Mouse (Mus musculus) gastrocnemius, postnatal 14 days (tissue): ENCODE measurements around the gene Pdlim4. TPM values are rescaled to one million over a fixed set of nuclear protein-coding genes. Genes with fewer than 3 reads are reported as not detected.

Source experiments
- DNase-seq: peaks from one replicate; pipeline ENCODE4 v3.0.0; 2021; ENCODE audit warnings: mixed read lengths
- intact Hi-C: fragments of 180-260 bp; cut with DNase I; formaldehyde crosslinking; loops from one replicate; pipeline ENCODE4 v1.15.1; 2025; ENCODE audit warnings: low total_unique reads
- total RNA-seq, 2 experiments: library from RNA; stranded (reverse); gene quantifications; 2 replicates each; pipeline ENCODE4 v1.2.3; 2021

The Pdlim4 gene
- total RNA-seq, 2 experiments from 2014 or later: 15.6 to 18.8 TPM

DNA sequence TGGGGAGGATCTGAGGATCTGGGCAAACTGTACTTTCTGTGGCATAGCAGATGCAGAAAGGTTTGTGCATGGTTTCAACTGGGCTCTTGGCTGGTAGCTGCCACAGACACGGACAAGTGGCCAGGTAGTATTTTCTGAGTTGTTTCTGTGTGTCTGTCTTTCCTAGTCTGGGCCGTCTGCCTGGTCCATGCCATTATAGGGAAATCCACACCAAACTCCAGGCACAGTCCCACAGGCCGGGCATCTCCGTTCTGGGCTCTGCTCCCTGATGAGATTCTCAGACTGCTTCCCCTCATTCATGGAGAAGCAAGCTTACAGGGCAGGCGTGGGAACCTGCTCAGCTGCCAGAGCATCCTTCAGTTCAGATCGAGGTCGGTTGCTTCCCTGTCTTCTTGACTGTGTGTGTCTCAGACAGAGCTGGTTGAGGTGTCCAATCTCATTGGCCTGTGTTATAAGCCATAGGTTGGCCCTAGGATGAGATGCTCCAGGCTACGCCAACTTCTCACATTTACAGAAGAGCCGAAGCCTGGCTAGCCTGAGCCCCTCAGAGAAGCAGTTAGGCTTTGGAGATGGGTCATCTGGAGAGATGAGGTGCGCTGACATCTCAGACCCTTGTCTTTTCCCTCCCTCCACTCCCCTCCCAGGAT, 31.4 kb upstream of the Pdlim4 start, which contains the start of gene P4ha2:
Gene P4ha2, plus strand, starts transcription at position 51 of the 647 bp plus-strand sequence.
- no peak for DNase-seq
- intact Hi-C loops: no loop called here

DNA sequence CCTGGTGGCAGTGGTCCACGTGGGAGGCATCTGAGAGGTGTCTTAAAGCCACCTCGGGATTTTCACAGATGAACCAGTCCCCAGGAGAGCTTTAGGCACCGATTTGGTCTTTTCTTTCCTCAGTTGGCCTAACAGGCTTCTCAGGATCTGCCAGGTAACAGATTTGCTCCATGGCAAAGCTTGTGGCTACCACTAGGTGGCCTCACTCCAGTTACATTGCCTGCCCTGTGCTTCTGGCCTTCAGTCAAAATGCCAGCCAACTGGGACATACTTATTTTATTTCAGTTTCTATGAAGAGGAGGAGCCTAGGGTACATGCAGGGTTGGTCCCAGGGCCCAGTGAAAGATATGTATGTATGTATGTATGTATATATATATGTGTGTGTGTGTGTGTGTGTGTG, 24.2 kb upstream of the Pdlim4 start:
- peak; percentile 64 for DNase-seq
- intact Hi-C loops: loop anchor here (10.0 kb wide), 1 partner anchor 162 kb away; no protein-coding TSS in a partner anchor

DNA sequence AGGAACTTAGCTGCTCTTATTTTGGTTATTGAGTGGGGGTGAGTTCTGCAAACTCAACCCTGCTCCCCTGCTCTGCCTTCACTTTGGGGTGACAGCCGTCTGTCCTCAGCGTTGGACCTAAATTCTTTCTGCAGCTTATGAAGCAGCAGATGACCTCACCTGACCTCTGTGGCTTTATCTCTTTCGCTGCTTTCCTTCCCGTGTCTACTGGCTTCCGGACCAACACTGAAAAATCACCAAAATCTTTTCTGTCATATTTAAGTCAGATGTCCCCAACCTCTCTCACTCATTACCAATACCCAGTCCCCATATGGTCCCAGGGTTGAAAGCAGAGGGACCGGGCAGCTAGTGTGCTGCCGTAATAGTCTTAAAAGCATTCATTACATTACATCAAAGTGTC, 23.4 kb upstream of the Pdlim4 start:
- intact Hi-C loops: loop anchor here (10.0 kb wide), 1 partner anchor 163 kb away; no protein-coding TSS in a partner anchor
- no peak for DNase-seq

GRCm38 (mm10) chr11:54091726-54092125, 22.9 kb upstream of the Pdlim4 start:
- intact Hi-C loops: loop anchor here (10.0 kb wide), 1 partner anchor 163 kb away; no protein-coding TSS in a partner anchor
- DNase-seq: peak; percentile 27

DNA sequence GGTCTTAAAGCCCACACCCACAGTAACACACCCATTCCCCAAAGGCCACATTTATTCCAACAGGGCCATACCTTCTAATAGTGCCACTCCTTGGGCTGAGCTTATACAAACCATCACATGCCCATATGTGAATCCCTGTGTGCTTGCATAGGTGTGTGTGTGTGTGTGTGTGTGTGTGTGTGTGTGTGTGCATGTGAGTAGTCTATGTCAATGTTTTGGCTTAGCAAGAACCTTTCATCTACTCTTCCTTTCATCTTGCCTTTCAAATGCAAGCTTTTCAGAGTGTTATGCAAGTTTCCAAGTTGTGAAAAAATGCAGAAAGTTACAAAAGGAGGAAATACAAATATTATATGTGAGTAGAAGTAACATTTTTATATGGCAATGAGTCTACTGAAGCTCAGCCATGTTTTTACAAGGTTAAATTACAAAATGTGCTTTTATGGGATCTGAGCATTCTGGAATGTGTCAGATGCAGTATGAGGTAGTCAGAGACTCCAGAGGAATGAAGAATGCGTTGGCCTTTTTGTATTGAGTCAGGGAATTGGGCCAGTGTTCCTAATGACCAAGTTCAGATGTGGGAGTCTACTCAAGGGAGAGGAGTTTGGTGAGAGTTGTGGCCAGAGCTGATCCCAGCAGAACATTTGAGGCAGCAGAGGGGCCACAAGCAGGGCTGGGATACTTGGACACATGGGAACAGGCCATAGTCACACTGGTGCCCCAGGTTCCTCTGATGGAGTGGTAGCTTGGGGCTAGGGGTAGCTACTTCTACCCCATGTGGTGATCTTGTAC, 21.5 kb upstream of the Pdlim4 start:
- intact Hi-C loops: loop anchor here (10.0 kb wide), 1 partner anchor 165 kb away; no protein-coding TSS in a partner anchor
- DNase-seq: no peak

- peak; percentile 84 for DNase-seq
- intact Hi-C loops: loop anchor here (5.0 kb wide), 1 partner anchor 87 kb away; no protein-coding TSS in a partner anchor
These were observed 20.1 kb upstream of the Pdlim4 start for GRCm38 (mm10) chr11:54088947-54089317.

DNA sequence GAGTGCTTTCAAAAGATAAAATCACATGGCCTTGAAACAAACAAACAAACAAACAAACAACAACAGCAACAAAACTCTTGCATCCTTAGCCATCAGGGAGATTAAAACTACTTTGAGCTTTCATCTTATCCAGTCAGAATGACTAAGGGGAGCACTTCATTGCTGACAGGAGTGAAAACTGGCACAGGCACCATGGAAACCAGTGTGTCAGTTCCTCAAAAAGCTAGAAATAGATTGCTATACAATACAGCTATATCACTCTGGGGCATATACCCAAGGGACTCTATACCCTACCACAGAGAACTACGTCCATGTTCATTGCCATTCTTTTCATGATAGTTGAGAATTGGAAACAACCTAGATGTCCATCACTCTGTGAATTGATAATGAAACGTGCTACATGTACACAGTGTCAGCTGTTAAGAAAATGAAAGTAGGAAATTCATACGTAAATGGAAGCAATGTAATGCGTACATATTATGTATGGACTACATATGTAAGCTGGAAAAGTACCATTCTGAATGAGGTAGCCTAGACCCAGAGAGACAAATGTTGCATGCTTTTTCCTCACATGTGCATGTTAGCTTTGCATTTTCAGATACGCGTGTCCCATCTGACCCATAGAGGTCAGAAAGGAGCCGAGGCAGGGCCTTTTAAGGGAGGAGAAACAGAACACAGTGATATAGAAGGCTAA, 19.6 kb upstream of the Pdlim4 start:
- intact Hi-C loops: loop anchor here (5.0 kb wide), 1 partner anchor 86 kb away; no protein-coding TSS in a partner anchor
- no peak for DNase-seq

- DNase-seq: no peak
- intact Hi-C loops: loop anchor here (5.0 kb wide), 1 partner anchor 84 kb away; no protein-coding TSS in a partner anchor
These were observed 17.0 kb upstream of the Pdlim4 start for GRCm38 (mm10) chr11:54085816-54086215.

DNA sequence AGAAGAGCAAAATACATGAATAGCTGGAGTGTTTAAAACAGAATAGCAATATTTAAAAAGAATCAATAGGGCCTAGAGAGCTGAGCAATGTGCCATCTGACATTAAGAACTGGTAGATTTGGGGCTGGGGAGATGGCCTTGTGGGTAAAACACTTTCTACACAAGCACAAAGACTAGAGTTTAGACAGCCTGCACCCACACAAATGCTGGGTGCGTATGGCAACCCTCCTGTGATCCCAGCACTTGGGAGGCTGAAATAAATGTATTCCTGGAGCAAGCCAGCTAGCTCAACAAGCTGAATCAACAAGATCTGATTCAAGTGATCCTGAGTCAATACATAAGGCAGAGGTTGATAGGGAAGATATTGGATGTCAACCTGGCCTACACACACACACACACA, 16.2 kb upstream of the Pdlim4 start:
- DNase-seq: no peak
- intact Hi-C loops: loop anchor here (5.0 kb wide), 1 partner anchor 83 kb away; no protein-coding TSS in a partner anchor

- DNase-seq: no peak
- intact Hi-C loops: no loop called here
These were observed 13.9 kb upstream of the Pdlim4 start for GRCm38 (mm10) chr11:54082725-54083124.

DNA sequence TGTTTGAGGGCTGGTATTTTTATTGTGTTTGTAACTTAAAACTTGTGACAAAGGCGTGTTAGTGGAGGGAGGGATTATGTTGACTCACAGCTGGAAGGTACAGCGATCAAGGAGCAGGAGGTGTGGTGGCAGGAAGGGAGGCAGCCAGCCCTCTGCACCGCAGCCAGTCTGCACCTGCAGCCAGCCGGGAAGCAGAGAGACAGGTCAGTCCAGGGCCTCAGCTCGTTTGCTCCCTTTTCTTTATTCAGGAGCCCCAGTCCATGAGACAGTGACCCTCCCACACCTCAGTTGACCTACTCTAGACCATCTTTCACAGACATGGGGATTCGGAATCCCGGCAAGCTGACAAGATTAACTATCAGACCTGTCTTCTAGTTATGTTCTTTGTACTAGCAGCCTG, 11.6 kb upstream of the Pdlim4 start:
- no peak for DNase-seq
- intact Hi-C loops: no loop called here

- DNase-seq: no peak
- intact Hi-C loops: no loop called here
These were observed 7.3 kb upstream of the Pdlim4 start for GRCm38 (mm10) chr11:54076101-54076500.

DNA sequence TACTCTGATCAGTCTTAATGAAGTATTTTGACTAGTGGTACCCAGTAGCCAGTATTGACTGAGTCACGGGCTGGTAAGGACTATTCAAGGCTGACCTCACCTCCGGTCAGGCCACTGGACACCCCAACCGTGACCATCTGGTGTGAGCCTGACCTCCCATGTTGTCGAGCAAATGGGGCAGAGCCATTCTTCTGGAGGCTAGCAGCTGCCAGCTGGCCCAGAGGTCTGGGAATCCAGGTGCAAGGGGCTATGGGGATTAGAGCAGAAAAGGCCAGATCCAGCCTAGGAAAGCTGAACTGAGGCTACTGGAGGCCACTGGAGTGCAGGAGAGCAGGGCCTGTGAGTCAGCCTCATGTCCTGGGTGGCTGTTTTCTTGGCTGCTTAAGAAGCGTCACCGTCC, 6.5 kb upstream of the Pdlim4 start:
- peak; percentile 67 for DNase-seq

GRCm38 (mm10) chr11:54073291-54073690, 4.5 kb upstream of the Pdlim4 start:
- intact Hi-C loops: no loop called here
- no peak for DNase-seq

More for the DNA sequence above, 6.5 kb upstream of the Pdlim4 start:
- intact Hi-C loops: no loop called here

DNA sequence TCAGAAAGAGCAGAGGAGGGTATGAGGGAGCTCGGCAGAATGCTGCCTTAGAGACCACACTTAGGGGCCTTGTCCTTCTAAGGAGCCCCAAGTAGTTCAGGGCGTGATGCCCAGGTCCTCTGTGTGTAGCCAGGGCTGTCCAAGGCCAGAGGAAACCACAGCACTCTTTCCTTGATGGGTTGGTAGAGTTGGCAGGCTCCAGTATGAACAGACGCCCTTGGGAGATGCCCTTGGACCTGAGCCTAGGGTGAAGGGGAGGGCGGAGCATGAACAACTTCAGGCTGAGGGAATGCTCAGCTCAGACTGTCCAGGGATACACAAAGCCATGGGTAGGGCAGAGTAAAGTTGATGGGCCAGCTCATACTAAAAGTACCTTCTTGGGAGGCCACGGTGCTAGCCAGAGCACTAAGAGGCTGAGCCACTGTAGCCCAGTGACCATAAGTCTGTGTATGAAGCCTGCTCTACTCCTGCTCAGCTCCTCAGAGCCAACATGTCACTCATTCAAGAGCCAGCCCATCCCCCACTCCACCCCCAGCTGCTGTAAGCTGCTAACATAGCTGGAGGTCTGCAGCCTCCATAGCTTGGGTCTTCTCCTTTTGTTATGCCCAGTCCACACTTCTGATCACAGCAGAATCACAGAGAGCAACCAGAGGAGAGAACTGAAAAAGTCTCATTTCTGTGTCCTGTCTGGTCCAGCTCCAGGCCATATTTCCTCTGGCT, 3.1 kb upstream of the Pdlim4 start:
- intact Hi-C loops: no loop called here

DNA sequence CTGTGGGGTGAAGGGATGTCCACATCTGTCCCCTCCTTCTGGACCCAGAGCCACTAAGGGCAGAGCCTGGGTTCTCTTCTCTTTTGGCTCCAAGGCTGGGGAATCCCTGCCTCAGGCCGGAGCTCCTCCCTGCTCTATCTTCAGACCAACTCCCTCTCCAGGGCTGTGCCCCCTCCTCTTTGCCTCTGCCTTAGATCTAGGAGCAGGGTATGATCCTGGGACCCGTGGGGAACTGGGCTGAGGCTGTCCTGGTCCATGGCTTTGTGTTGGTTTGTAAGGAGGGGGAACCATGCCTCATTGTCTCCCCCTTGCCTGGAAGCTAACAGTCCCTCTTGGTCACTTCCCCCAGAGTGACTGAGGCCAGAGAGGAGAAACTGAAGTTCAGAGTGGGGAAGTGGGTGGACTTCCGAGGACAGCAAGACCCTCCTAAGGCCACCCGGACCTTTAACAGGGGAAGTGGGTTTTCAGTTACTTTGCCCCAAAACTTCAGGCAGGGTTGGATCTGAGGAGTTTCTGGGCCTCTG, 756 bp downstream of the Pdlim4 start:
- intact Hi-C loops: no loop called here
- no peak for DNase-seq

More for the DNA sequence above, 3.1 kb upstream of the Pdlim4 start:
- no peak for DNase-seq

- peak; percentile 58 for DNase-seq
These were observed 1.4 kb downstream of the Pdlim4 start for GRCm38 (mm10) chr11:54067318-54067995.

DNA sequence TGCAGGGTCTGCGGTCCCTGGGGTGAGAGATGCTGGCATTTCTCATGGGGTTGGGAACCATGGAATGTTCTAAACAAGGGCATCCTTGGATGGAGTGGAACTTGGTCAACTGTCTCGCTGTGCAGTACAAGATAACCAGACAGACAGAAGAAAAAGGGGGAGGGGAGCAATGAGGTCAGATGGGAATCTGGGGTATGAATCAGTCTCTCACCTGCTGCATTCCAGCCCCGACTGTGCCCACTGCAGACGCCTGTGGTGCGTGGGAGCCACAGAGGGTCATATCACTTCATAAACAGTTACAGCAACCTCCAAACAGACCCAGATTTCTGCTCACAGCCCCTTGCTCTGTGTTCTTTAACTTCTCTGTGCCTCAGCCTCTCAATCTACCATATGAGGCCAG, 2.4 kb downstream of the Pdlim4 start:
- intact Hi-C loops: no loop called here

More at GRCm38 (mm10) chr11:54067318-54067995, 1.4 kb downstream of the Pdlim4 start:
- intact Hi-C loops: no loop called here

GRCm38 (mm10) chr11:54065915-54066178, 3.0 kb downstream of the Pdlim4 start:
- DNase-seq: no peak
- intact Hi-C loops: no loop called here

More for the DNA sequence above, 2.4 kb downstream of the Pdlim4 start:
- no peak for DNase-seq
